Mouse (Mus musculus) cerebellum, postnatal 4 days (tissue): ENCODE data around the gene Mxd1.

Experiments
- DNase-seq, 2 experiments: peaks; one replicate each; pipeline ENCODE4 v3.0.0; 2022; ENCODE audit warnings: low spot score in 2 of 2, mixed read lengths in 1 of 2

Mxd1 gene

GRCm38 (mm10) chr6:86599951-86600414, 69.0 kb downstream of the Mxd1 start:
- peak in 1 of 2 experiments; percentile 60 for DNase-seq

- peak; percentile 77 to 90 for DNase-seq
These were observed 69.8 kb downstream of the Mxd1 start for GRCm38 (mm10) chr6:86599197-86599596.

- DNase-seq, result no peak
These were observed 70.2 kb downstream of the Mxd1 start for GRCm38 (mm10) chr6:86598742-86599193.
